Mouse (Mus musculus): ENCODE measurements at regions not wholly inside any gene's neighbourhood (a gene's known extent, or its start where the extent isn't known, plus 50 kb on each side); places are given as distances from the start of the nearest gene placed in this dataset.
"Not testable (repeated sequence)": the region's sequence is repeated elsewhere in the genome, so short reads cannot be mapped to it uniquely, and the experiment has no call there.

DNA sequence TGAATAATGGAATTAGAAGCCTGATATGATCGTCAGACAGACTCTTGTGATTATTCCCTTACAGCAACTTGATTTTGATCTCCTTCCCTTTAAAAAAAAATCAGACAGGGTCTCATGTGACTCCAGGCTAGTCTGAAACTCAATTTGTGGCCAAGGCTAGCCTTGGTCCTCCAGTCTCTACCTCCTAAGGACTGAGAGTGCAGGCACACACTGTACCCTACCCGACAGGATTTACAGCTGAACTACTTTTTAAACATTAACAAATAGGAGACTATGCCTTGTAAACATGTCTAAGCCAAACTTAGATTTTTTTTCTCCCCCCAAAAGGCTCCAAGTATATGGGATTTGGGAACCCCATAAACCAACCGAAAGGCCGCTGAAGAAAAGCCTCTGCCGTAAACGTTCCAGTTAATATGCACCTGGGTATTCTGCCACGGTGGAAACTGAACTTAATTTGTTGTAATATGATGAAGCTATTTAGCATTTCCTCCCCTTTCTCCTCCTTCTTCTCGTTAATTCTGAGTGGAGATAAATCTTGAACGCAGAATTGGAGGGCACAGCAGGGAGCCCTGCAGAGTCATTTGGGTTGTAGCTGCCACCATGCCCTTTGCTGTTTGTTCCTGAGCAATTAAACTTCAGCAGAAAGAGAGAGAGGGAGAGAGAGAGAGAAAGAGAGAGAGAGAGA lies 170.0 kb upstream of the Kit start:
- no peak for DNase-seq (ENCODE audit: extremely low read depth, insufficient read length, low spot score)

DNA sequence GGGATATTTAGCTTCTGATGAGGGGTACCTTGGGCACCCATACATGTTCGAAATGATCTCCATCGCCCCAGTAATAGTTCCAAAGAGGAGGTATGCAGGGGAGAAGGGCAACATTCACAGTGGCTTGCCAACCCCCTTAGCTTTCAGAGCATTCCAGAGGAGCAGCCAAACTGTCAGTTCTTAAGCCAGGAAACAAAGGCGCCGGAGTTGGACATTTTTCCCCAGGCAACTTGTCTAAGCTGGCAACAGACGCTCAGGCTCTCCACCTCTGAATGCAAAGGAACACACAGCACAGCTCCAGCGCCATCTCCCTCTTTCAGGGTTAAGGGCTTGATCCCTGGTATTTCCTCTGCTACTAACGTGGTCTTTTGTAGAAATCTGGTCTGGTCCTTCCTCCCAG lies 169.2 kb upstream of the Kit start:
- DNase-seq (ENCODE audit: extremely low read depth, insufficient read length, low spot score), result no peak

DNA sequence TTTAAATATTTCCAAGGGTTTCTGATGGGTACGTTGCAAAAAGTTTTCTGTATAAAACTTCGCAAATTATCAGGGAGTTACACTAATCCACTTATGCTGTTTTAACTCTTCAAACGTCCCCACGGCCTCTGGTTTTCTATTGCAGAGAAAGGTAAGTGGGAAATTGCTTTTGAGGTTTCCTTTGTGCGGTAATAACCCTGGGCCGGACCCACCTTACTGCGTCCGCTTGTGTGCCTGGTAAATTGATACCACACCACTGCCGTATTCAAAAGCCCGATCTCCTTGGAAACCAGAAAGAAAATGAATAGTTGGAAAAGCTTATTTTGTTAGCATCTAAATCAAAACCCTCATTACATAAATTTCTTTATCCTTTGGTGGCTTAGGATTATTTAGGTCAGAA lies 167.0 kb upstream of the Kit start:
- DNase-seq (ENCODE audit: extremely low read depth, insufficient read length, low spot score), result no peak

DNA sequence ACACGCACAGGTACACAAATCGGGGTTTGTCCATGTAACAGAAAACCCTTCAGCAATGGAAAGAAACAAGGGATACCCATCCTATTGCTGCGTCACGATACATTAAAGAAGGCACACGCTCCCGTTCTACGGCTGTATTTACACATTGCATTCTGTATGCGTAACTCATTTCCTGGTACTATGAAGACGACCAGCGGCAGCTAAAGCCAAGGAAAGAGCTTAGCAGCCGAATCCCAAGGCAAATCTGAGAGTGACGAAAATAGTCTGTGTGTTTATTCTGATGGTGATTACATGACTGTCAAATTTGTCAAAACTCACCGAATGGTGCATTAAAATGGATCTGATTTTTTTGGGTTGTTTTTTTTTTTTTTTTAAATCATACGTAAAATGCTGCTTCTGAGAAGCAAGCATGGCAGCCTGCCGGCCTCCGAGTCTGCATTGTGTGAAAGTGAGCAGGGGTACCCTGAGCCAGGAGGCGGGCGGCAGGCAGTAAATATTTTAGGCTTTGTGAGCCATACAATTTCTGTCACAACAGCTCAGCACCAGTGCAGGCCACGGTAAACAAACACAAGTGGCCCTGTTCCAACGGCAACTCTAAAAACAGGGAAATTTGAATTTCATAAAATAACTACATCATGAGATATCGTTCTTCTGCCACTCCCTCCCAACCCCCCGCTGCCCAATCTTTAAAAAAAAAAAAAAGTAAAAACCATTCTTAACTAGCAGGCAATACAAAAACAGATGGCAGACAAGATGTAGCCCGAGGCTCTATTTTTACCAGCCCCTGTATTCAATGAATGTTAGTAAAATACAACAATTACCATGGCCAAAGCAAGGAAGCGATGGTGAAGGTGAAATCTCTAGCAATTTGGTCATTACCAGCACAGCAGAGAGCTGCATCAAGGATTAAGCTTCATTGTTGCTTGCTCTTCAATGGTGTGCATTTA lies 164.2 kb upstream of the Kit start:
- DNase-seq (ENCODE audit: extremely low read depth, insufficient read length, low spot score), result no peak

DNA sequence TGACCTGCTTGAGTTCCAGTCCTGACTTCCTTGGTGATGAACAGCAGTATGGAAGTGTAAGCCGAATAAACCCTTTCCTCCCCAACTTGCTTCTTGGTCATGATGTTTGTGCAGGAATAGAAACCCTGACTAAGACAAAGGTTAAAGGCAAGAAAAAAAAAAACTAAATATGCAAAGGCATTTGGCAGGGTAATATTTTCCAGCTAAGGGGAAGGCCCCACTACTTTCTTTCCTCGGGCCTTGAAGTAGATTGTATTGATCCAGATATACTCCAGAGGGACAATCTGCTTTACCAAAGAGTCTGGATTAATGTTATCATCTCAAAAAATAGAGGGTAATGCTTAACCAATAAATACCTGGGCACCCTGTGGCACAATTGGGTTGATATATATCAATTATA lies 155.4 kb upstream of the Kit start:
- not testable (repeated sequence) for DNase-seq (ENCODE audit: extremely low read depth, insufficient read length, low spot score)

DNA sequence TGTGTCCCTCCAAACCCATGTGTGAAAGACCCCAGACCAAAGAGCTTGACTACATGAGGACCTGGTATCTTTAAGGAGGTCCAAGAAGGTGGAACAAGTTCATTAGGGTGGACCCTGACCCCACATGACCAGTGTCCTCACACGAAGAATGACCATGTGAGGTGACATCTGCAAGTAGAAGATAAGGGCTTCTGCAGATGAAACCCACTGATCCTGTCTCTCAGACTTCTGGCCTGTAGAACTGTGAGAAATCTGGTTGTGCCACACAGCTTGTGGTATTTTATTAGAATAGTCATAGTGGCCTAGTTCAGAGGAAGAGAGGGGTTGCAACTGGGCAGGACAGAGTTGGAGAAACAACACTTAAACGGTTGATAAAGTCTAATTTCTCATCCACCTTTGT lies 141.8 kb upstream of the Kit start:
- no peak for DNase-seq (ENCODE audit: extremely low read depth, insufficient read length, low spot score)

DNA sequence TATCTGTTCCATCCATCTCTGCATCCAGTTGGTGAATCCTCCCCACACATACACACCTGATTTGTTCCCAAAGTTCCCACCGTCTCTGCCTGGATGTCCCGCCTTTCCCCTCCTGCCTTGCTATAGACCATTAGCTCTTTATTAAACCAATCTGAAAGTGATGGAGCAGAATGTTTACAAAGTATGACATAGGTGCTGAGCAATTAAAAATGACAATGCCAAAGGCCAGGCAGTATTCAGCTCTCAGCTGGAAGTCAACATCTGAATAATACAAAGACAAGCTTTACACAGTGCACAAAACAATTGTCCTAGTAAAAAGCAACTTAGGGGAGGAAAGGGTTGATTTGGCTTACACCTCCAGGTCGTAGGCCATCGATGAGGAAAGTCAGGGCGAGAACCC lies 136.8 kb upstream of the Kit start:
- DNase-seq (ENCODE audit: extremely low read depth, insufficient read length, low spot score), result no peak

DNA sequence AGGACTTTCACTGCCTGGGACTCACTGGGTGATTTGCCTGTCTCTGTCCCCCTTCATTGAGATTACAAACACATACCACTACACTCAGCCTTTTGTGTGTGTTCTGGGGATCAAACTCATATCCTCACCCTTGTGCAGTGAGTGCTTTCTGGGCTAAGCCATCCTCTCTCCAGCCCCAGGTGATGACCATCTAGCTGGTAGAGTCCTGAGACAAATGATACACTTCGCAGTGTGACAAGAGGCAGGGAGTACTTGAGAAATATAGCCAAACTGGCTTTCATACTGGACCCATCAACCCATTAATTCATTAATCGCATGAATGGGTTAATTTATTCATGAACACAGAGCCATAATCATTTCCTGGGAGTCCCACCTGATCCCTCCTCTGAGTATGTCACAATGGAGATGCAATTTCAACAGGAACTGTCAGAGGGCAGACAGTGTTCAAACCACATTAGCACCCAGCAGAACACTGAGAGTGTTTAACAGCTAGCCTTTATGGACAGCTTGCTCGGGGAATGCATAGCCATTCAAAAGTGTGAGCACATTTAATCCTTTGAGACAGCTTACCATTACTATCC lies 130.6 kb upstream of the Kit start:
- no peak for DNase-seq (ENCODE audit: extremely low read depth, insufficient read length, low spot score)

DNA sequence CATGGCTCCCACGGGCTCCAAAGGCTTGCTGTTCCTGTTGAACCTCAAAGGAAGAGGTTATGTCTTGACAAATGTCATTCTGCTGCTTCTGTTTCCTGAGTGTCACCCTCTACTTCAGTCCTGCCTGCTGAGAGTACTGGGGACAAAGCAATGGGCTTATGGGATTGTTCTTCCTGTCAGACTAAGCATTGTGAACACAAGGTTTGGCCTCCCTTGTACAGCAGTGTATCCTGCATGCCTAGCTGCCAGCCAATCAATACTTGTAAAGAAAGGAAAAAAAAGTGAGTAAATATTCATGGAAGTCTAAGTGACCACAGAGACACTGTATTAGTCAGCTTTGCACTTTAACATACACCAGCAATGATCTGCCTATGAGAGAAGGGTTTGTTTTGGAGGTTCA lies 128.3 kb upstream of the Kit start:
- DNase-seq (ENCODE audit: extremely low read depth, insufficient read length, low spot score), result no peak

DNA sequence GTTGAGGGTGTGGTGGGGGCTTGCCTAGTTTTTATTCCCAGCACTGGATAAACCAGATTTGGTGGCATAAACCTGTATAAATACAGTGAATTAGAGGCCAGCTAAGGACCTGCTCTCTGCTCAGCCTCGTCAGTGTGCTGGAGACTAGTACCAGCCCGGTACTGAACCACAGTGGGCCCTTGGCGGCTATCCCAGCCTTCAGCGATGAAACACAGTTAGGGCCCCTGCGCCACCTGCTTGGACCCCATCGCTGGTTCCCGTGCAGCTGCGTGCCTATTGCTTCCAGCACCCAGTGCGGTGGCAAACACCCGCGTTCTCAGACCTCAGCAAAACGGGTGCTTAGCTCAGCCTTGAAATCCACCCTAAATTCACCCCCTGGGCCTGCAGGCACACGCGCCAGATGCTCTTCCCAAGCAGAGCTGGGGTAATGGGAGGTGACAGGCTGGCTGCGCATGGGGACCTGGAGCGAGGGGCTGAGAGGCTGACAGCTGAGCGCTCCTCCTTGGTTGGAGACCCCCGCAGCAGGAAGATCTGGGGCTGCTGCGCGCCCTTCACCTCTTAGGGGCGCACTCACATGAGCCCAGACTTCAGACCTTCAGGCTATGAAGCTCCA lies 124.7 kb upstream of the Kit start:
- no peak for DNase-seq (ENCODE audit: extremely low read depth, insufficient read length, low spot score)

DNA sequence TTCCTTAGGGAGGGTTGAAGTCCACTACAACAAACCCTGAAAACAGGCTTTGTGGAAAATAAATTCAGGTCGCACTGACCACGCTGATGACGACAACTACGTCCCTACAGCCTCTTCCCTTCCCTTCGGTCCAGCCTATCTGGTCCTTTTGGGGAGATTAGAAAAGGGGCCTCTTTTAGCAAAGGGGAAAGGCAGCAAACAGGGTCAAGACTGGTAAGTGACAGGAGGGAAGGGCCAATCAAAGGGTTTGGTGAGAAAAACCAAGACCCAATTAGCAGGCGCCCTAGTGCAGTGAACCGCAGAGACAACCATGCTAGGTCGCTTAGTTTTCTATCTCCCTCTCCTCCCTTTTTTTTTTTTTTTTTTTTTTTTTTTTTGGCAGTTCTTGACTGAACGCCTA lies 124.2 kb upstream of the Kit start:
- DNase-seq (ENCODE audit: extremely low read depth, insufficient read length, low spot score), result no peak

DNA sequence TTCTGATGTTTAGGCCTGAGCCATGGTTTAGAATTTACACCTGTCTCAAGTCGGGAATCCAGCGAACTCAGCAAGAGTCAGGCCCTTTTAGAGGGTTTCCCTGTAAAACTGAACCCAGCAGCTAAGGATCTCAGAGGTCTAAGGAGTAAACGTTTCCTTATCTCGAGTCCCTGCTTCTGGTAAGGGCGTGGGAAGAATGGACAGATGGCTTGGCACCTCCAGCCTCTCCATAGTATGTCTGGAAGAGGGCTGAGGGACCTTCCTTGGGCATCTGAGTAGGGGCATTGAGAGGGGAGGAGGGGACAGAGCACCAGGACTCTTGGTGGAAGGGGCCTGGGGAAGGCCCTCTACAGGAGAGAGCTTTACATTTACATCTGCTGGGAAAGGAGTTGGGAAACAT lies 123.6 kb upstream of the Kit start:
- no peak for DNase-seq (ENCODE audit: extremely low read depth, insufficient read length, low spot score)

DNA sequence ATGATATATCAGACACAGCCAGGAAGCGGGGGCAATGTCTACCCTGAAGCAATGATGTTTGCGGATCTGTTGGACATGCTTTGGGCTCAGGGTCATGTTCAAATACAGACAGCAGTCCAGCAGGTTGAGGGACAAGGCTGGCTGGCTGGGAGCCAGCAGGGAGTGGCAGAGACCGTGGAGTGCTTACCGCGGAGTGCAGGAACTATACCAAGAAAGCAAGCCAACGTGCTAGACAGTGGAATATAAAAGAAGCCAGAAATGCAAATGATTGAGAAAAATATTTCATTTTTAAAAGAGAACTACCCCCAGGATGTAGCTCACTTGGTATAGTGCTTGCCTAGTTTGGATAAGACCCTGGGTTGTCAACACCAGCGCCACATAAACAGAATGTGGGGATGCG lies 123.0 kb upstream of the Kit start:
- no peak for DNase-seq (ENCODE audit: extremely low read depth, insufficient read length, low spot score)

DNA sequence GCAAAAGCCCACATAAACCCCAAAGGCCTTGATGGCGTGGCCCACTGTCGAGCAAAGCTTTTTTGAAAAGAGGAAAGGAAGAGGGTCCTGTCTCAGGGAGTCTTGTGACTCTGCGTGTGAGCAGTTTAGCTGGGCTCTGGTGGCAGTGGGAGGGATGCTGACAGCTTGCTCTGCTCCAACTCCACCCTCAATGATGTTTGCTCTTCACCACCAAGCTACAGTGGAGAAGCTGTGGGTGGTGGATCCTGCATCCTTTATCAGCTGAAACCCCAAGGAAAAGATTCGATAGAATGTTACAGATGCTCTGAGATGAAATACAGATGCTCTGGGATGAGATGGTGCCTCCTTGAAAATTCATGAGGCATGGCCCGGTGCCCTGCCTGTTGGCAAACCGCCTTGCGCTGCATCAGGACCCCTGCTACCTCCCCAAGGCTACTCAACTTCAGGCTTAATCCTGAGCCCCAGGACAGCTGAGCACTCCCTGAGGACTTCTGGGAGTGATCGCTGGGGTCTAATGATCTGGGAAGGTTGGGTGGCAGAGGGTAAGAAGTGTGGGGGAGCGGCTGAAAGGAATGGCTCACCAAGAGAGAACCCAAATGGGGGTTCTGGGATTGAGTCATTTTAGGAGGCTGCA lies 120.8 kb upstream of the Kit start:
- DNase-seq (ENCODE audit: extremely low read depth, insufficient read length, low spot score), result no peak

DNA sequence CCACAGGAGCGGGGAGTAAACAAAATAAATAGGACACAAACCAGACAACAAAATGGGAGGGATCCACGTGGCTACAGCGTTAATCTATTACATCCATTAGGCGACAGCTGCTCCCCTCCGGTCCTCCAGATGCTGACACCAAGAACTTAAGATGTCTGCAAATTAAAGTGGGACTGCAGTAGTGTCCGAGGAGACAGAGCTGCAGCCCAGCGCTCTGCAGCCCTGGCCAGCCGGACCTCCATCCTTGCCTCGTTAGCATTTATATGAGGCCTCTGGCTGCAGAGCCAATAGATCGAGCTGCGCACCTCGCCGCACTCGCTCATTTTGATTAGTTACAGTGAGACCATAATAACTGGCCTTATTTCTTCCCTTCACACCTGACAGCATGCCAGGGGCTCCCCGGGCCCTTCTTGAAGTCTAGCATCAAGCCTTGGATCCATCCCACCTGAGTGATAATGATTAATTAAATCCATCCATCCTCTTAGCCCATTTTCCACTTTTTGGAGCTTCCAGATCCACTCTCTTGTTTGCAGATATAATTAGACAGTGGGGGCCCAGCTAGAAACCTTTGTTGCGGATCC lies 119.7 kb upstream of the Kit start:
- DNase-seq (ENCODE audit: extremely low read depth, insufficient read length, low spot score), result no peak

DNA sequence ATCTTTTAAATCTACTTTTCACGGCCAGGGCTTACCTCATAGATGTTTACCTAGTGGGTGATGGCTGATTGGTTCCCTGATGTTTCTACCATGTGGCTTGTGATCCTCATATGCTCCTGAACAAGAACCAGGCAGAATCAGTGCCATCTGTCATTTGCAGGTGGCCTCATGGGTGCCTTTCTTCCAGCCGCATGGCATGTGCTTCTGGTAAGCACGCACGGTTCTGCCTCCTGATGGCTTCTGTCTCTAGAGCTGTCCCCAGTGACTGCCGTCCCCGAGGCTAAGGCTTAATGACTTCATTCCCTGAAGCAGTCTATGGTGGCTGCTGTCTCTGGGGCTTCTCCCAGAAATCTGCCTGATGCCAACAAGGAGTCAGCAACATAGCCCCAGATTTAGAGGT lies 117.3 kb upstream of the Kit start:
- DNase-seq (ENCODE audit: extremely low read depth, insufficient read length, low spot score), result no peak

DNA sequence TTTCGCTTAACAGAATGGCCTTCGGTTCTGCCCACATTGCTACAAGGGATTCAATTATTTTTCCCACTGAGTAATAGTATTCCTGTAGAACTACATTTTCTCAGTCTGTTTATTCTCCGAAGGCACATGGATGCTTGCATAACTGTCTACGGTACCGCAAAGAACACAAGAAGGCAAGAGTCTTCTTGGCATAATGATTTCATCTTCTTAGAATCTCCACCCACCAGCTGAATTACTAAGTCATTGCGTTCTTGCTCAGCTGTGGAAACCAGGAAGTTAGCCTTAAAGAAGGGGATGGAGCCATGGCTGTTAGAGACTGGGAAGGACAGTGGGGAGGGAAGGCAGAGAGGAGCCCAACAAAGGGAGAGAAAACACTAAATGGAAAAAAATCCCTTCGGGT lies 116.4 kb upstream of the Kit start:
- no peak for DNase-seq (ENCODE audit: extremely low read depth, insufficient read length, low spot score)

DNA sequence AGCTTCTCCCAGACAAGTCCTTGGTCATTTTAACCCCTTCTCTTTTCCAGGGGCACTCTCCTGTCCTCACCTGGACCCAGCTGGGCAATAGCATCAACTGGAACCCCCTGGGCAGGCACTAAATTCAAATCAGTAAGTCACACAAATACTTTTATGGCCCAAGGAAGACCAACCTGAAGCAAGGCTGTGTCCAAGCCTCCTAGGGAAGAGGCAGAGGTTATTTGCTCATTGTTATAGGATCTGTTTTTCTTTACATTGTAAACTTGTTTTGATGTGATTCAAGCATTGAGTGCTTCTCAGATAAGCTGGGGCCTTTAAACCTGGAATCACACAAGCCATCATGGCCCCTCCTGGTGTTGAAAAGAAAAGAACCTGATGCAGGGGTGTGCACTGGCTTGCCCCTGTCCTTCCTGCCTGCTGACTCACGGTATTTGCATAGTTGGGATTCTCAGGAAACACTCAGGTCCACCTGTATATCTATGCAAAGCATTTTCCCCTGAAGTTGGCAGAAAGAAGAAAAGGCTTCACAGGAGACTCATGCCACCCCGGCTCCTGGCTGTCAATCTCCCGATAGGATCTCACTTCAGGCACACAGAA lies 114.9 kb upstream of the Kit start:
- DNase-seq (ENCODE audit: extremely low read depth, insufficient read length, low spot score), result no peak

DNA sequence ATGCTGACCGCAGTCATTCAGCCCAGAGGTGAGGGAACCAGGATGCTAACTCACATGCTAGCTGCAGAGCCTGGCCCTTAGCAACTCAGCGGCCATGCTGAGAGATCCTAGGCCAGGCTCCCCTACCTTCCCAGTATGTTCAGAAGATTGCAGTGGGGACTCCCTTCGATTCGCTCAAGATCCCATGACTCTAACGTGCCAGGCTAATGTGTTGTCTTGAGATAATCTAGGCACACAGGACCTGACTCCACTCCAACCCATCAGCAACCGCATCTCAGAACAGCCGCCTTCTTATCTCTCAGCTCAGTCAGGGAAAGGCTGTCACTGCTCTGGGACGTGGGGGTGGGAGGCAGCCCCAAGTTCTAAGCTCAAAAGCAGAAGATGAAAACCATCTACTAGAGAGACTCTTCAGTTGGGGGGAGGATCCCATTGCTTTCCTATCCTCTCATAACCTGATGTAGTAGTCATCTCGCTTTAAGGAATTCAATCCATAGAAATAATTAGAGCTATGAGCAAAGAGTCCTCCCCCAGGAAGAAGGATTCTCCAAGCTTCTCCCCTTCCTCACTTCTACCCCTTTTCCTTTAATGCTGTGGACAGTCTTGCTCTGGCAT lies 114.2 kb upstream of the Kit start:
- no peak for DNase-seq (ENCODE audit: extremely low read depth, insufficient read length, low spot score)

DNA sequence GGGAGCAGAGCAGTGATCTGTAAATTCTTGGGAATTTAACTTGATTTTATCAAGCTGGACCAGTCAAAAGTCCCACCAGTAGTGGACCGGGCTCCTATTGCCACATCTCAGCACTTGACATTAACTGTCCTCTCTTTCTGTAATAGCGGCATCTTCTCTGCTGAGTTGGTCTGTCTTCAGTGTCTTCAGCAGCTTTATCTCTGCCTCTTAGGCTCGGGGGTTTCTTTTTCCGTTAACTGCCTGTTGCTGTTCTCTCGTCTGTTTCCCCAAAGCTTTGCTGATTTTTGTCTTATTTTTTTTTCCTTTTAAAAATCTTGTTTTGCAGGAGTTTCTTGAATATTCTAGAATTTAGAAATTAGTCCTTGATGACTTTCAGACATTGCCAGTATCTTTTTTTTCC lies 113.3 kb upstream of the Kit start:
- DNase-seq (ENCODE audit: extremely low read depth, insufficient read length, low spot score), result no peak
